Mouse (Mus musculus): Measurements from ENCODE around the gene Me3.
"Not testable (repeated sequence)": the region's sequence is repeated elsewhere in the genome, so short reads cannot be mapped to it uniquely, and the experiment has no call there.

Gene Me3

GRCm38 (mm10) chr7:89731115-89731514 is 98.9 kb downstream of the Me3 start:
- DNase-seq (ENCODE audit: low spot score), result not testable (repeated sequence)

GRCm38 (mm10) chr7:89748415-89748814 is 116.2 kb downstream of the Me3 start:
- no peak for DNase-seq (ENCODE audit: low spot score)

GRCm38 (mm10) chr7:89749183-89749582 is 117.0 kb downstream of the Me3 start:
- DNase-seq (ENCODE audit: low spot score), result no peak

GRCm38 (mm10) chr7:89766678-89767508 is 134.7 kb downstream of the Me3 start:
- DNase-seq (ENCODE audit: low spot score), result no peak

- no peak for DNase-seq (ENCODE audit: low spot score)
Observed at GRCm38 (mm10) chr7:89769106-89769896, 137.1 kb downstream of the Me3 start.

- no peak for DNase-seq (ENCODE audit: low spot score)
Observed at GRCm38 (mm10) chr7:89770021-89770420, 137.8 kb downstream of the Me3 start.

- no peak for DNase-seq (ENCODE audit: low spot score)
Observed at GRCm38 (mm10) chr7:89772906-89773305, 140.7 kb downstream of the Me3 start.

GRCm38 (mm10) chr7:89773352-89773921 is 141.2 kb downstream of the Me3 start:
- DNase-seq (ENCODE audit: low spot score), result no peak

- no peak for DNase-seq (ENCODE audit: low spot score)
Observed at GRCm38 (mm10) chr7:89773926-89774325, 141.7 kb downstream of the Me3 start.

- DNase-seq (ENCODE audit: low spot score), result no peak
Observed at GRCm38 (mm10) chr7:89775848-89776247, 143.7 kb downstream of the Me3 start.

GRCm38 (mm10) chr7:89781391-89781790 is 149.2 kb downstream of the Me3 start:
- no peak for DNase-seq (ENCODE audit: low spot score)

GRCm38 (mm10) chr7:89787735-89788134 is 155.5 kb downstream of the Me3 start:
- no peak for DNase-seq (ENCODE audit: low spot score)

- no peak for DNase-seq (ENCODE audit: low spot score)
Observed at GRCm38 (mm10) chr7:89792576-89792975, 160.4 kb downstream of the Me3 start.

- no peak for DNase-seq (ENCODE audit: low spot score)
Observed at GRCm38 (mm10) chr7:89795366-89795765, 163.2 kb downstream of the Me3 start.

- DNase-seq (ENCODE audit: low spot score), result peak; percentile 10
Observed at GRCm38 (mm10) chr7:89796351-89796801, 164.2 kb downstream of the Me3 start.

- DNase-seq (ENCODE audit: low spot score), result no peak
Observed at GRCm38 (mm10) chr7:89798358-89799020, 166.3 kb downstream of the Me3 start.

GRCm38 (mm10) chr7:89802447-89802846 is 170.3 kb downstream of the Me3 start:
- DNase-seq (ENCODE audit: low spot score), result no peak

- DNase-seq (ENCODE audit: low spot score), result no peak
Observed at GRCm38 (mm10) chr7:89803966-89804365, 171.8 kb downstream of the Me3 start.

GRCm38 (mm10) chr7:89809400-89809799 is 177.2 kb downstream of the Me3 start:
- no peak for DNase-seq (ENCODE audit: low spot score)

GRCm38 (mm10) chr7:89828436-89829065 is 196.4 kb downstream of the Me3 start:
- DNase-seq (ENCODE audit: low spot score), result no peak

GRCm38 (mm10) chr7:89829201-89829600 is 197.0 kb downstream of the Me3 start:
- no peak for DNase-seq (ENCODE audit: low spot score)

GRCm38 (mm10) chr7:89833521-89833920 is 201.3 kb downstream of the Me3 start:
- no peak for DNase-seq (ENCODE audit: low spot score)
